Comparison of ENCODE assay signal across 8 mouse cellular contexts in the genomic region with DNA sequence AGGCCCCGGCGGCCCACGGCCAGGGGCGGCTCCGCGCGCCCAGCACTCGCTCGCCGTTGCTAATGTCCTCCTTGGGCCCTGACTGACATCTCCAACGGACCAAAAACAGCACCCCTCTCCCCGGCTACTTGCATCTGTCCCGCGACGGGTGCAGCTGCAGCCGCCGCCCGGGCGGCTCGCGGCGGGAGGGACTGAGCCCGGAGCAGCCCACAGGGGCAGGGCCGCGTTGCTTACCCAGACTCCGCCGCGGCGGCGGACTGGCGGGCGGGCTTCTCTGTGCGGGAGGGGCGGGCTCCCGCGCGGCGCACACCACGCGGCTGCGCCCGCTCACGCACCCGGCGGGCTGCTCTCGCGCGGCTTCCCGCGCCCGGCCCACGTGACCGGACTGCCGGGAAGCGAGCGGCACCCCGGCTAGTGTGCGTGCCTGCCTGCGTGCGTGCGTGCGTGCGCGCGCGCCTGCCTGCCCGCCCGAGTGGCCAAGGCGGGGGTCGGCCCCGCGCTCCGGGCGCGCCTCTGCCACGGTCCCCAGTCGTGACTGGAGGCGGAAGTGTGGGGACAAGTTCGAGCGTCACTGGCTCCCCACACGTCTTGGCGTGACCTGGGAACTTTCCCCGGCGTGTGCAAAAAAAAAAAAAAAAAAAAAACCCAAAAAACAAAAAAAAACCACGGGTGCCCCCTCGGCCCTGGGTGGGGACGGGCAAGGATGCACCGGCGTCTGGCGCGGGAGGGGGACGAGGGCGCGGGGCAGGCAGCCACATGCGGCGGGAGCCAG. TPM values are rescaled to one million over a fixed set of nuclear protein-coding genes. Genes with fewer than 3 reads are reported as not detected.
DNase-seq lines count a peak whose midpoint lies in the region; ATAC-seq and TF ChIP-seq lines count a peak whose summit lies in the region.

Gene Zbtb25, minus strand, starts transcription at position 397 of the 772 bp plus-strand sequence.

- peak; percentile 83 for ATAC-seq in cerebellum, adult (ENCODE audit: insufficient number of reproducible peaks, low FRiP score, low TSS enrichment)
- ATAC-seq in forebrain, embryonic 14.5 days, result peak; percentile 84
- ATAC-seq in liver, postnatal 0 days, result peak; percentile 86
- ATAC-seq in neural tube, embryonic 13.5 days (ENCODE audit: low read depth), result peak; percentile 83

- peak; percentile 96 for DNase-seq in forebrain, embryonic 14.5 days (ENCODE audit: low spot score)
- DNase-seq in heart, postnatal 14 days, result peak; percentile 88 to 89
- DNase-seq in layer of hippocampus, adult 11-12 months (ENCODE audit: low spot score), result peak; percentile 91
- peak; percentile 91 for DNase-seq in liver, postnatal 0 days
- peak; percentile 87 for DNase-seq in telencephalon, adult 2 months (ENCODE audit: low read depth, low spot score)

- no peaks in the 10 kb centered on the region for H3K9me3 ChIP-seq in E14TG2a.4 (ENCODE audit: low read length)
- H3K9me3 ChIP-seq in forebrain, embryonic 14.5 days (replicated peaks; ENCODE audit: control insufficient read depth, low read length), result no peaks in the 10 kb centered on the region
- H3K9me3 ChIP-seq in liver, postnatal 0 days (ENCODE audit: low read length), result no peaks in the 10 kb centered on the region
- no peaks in the 10 kb centered on the region for H3K9me3 ChIP-seq in neural tube, embryonic 13.5 days

- H3K27me3 ChIP-seq in E14TG2a.4 (ENCODE audit: insufficient read depth, low read length), result no peaks in the 10 kb centered on the region
- no peaks in the 10 kb centered on the region for H3K27me3 ChIP-seq in forebrain, embryonic 14.5 days (replicated peaks; ENCODE audit: control insufficient read depth, insufficient read depth, low read length)
- no peaks in the 10 kb centered on the region for H3K27me3 ChIP-seq in liver, postnatal 0 days (ENCODE audit: insufficient read depth, low read length)
- H3K27me3 ChIP-seq in neural tube, embryonic 13.5 days, result no peaks in the 10 kb centered on the region

- H3K36me3 ChIP-seq in E14TG2a.4 (ENCODE audit: insufficient read depth, low read length), result peaks cover 12% of the 10 kb centered on the region
- H3K36me3 ChIP-seq in forebrain, embryonic 14.5 days (ENCODE audit: control insufficient read depth, insufficient read depth, low read length), result no peaks in the 10 kb centered on the region
- H3K36me3 ChIP-seq in liver, postnatal 0 days (replicated peaks; ENCODE audit: insufficient read depth, low read length), result no peaks in the 10 kb centered on the region
- no peaks in the 10 kb centered on the region for H3K36me3 ChIP-seq in neural tube, embryonic 13.5 days

- no peak for TF ChIP-seq EP300 in liver, postnatal 0 days (IDR thresholded peaks at IDR 0.05; ENCODE audit: low read depth)

- peak within 1 kb of the TSS; percentile 92 for H3K4me3 ChIP-seq in E14TG2a.4 (replicated peaks; ENCODE audit: low read length)
- H3K4me3 ChIP-seq in forebrain, embryonic 14.5 days (ENCODE audit: low read depth, low read length), result peak within 1 kb of the TSS; percentile 90
- peak within 1 kb of the TSS; percentile 95 for H3K4me3 ChIP-seq in liver, postnatal 0 days (ENCODE audit: low read depth, low read length)
- H3K4me3 ChIP-seq in neural tube, embryonic 13.5 days, result peak within 1 kb of the TSS; percentile 84

- under 1% methylated on average over 91 of the region's 96 CpGs for WGBS in forebrain, embryonic 14.5 days
- 0% methylated on average over 54 of the region's 96 CpGs for WGBS in liver, postnatal 0 days (ENCODE audit: insufficient replicate concordance)
- under 1% methylated on average over 88 of the region's 96 CpGs for WGBS in neural tube, embryonic 13.5 days

- H3K4me1 ChIP-seq in E14TG2a.4 (replicated peaks; ENCODE audit: low read depth, low read length), result peaks cover 62% of the 10 kb centered on the region
- peaks cover 31% of the 10 kb centered on the region for H3K4me1 ChIP-seq in forebrain, embryonic 14.5 days (ENCODE audit: control insufficient read depth, insufficient read depth, low read length)
- H3K4me1 ChIP-seq in liver, postnatal 0 days (ENCODE audit: insufficient read depth), result peaks cover 32% of the 10 kb centered on the region
- peaks cover 54% of the 10 kb centered on the region for H3K4me1 ChIP-seq in neural tube, embryonic 13.5 days (replicated peaks)

- peak within 1 kb of the TSS; percentile 98 for H3K9ac ChIP-seq in forebrain, embryonic 14.5 days (ENCODE audit: low read length)
- peak within 1 kb of the TSS; percentile 98 for H3K9ac ChIP-seq in liver, postnatal 0 days (replicated peaks)
- H3K9ac ChIP-seq in neural tube, embryonic 13.5 days, result peak within 1 kb of the TSS; percentile 97

- peak within 1 kb of the TSS; percentile 97 for H3K27ac ChIP-seq in forebrain, embryonic 14.5 days (ENCODE audit: low read depth, low read length)
- H3K27ac ChIP-seq in liver, postnatal 0 days (ENCODE audit: low read depth), result peak within 1 kb of the TSS; percentile 100
- peak within 1 kb of the TSS; percentile 98 for H3K27ac ChIP-seq in neural tube, embryonic 13.5 days (replicated peaks)

- intact Hi-C loops in heart, postnatal 14 days (cut with DNase I), result no loop called here

- H3K4me2 ChIP-seq in forebrain, embryonic 14.5 days (ENCODE audit: low read length), result peak within 1 kb of the TSS; percentile 80
- peak within 1 kb of the TSS; percentile 96 for H3K4me2 ChIP-seq in liver, postnatal 0 days (ENCODE audit: low read depth, low read length)
- H3K4me2 ChIP-seq in neural tube, embryonic 13.5 days, result peak within 1 kb of the TSS; percentile 86

- no peak for TF ChIP-seq CTCF in E14TG2a.4 (conservative IDR thresholded peaks at IDR 0.05; ENCODE audit: low read length)
- TF ChIP-seq CTCF in liver, postnatal 0 days (IDR thresholded peaks at IDR 0.05; ENCODE audit: low read depth), result no peak

RNA-seq across cellular contexts. Expression of gene Zbtb25, which starts in this region (rescaled TPM):
- polyA plus RNA-seq in forebrain, embryonic 14.5 days (2014; fragmentation: Nextera tagmentation; extraction: Ambion mirVana), result 19.7 and 20.3 TPM in 2 replicates
- 1 to 10 TPM; 7.5 to 8.3 TPM for total RNA-seq in heart, postnatal 14 days (2021)
- 4.3 and 4.4 TPM in 2 replicates for polyA plus RNA-seq in liver, postnatal 0 days (2015; fragmentation: Nextera tagmentation; extraction: Ambion mirVana)
- polyA plus RNA-seq in neural tube, embryonic 13.5 days (2015; fragmentation: Nextera tagmentation; extraction: Ambion mirVana), result 15.6 and 18.2 TPM in 2 replicates

Comparison
In these comparisons a context has a peak if more than half of its experiments do, and no peak if none do; other contexts are left out.
1. Peak in every context shown above with its lines: DNase-seq, ATAC-seq, H3K4me3 ChIP-seq and H3K27ac ChIP-seq.